Mouse (Mus musculus): ENCODE measurements around the gene Krt27.

Gene Krt27

GRCm38 (mm10) chr11:99351004-99351403 lies at the start of gene Krt27:
Gene Krt27, minus strand, starts transcription at chr11:99351104.
- in situ Hi-C loops (cut with MboI; ENCODE audit: low sequenced_read_pairs), result no loop called here

- in situ Hi-C loops (cut with MboI; ENCODE audit: low sequenced_read_pairs), result no loop called here
These were observed 49.1 kb upstream of the Krt27 start for GRCm38 (mm10) chr11:99399956-99400549.

- in situ Hi-C loops (cut with MboI; ENCODE audit: low sequenced_read_pairs), result no loop called here
These were observed 47.9 kb upstream of the Krt27 start for GRCm38 (mm10) chr11:99398832-99399231.

- in situ Hi-C loops (cut with MboI; ENCODE audit: low sequenced_read_pairs), result no loop called here
These were observed 47.2 kb upstream of the Krt27 start for GRCm38 (mm10) chr11:99398084-99398483.

GRCm38 (mm10) chr11:99396661-99397060 lies 45.8 kb upstream of the Krt27 start:
- in situ Hi-C loops (cut with MboI; ENCODE audit: low sequenced_read_pairs), result no loop called here

- in situ Hi-C loops (cut with MboI; ENCODE audit: low sequenced_read_pairs), result no loop called here
These were observed 45.1 kb upstream of the Krt27 start for GRCm38 (mm10) chr11:99396034-99396433.

- in situ Hi-C loops (cut with MboI; ENCODE audit: low sequenced_read_pairs), result no loop called here
These were observed 41.6 kb upstream of the Krt27 start for GRCm38 (mm10) chr11:99392492-99392891.

GRCm38 (mm10) chr11:99391375-99391774 lies 40.5 kb upstream of the Krt27 start:
- in situ Hi-C loops (cut with MboI; ENCODE audit: low sequenced_read_pairs), result no loop called here

GRCm38 (mm10) chr11:99390866-99391265 lies 40.0 kb upstream of the Krt27 start:
- in situ Hi-C loops (cut with MboI; ENCODE audit: low sequenced_read_pairs), result no loop called here

- in situ Hi-C loops (cut with MboI; ENCODE audit: low sequenced_read_pairs), result no loop called here
These were observed 38.4 kb upstream of the Krt27 start, which contains the start of gene Krt10 for GRCm38 (mm10) chr11:99389264-99389663. Gene Krt10, minus strand, starts transcription at chr11:99389364.

GRCm38 (mm10) chr11:99388661-99389060 lies 37.8 kb upstream of the Krt27 start:
- in situ Hi-C loops (cut with MboI; ENCODE audit: low sequenced_read_pairs), result no loop called here

- in situ Hi-C loops (cut with MboI; ENCODE audit: low sequenced_read_pairs), result no loop called here
These were observed 35.2 kb upstream of the Krt27 start for GRCm38 (mm10) chr11:99385813-99386721.

GRCm38 (mm10) chr11:99379568-99379967 lies 28.7 kb upstream of the Krt27 start:
- in situ Hi-C loops (cut with MboI; ENCODE audit: low sequenced_read_pairs), result no loop called here

GRCm38 (mm10) chr11:99374803-99375202 lies 23.9 kb upstream of the Krt27 start, which contains the start of gene Krt28:
Gene Krt28, minus strand, starts transcription at chr11:99374903.
- in situ Hi-C loops (cut with MboI; ENCODE audit: low sequenced_read_pairs), result no loop called here

- in situ Hi-C loops (cut with MboI; ENCODE audit: low sequenced_read_pairs), result no loop called here
These were observed 19.0 kb upstream of the Krt27 start for GRCm38 (mm10) chr11:99369853-99370451.

- in situ Hi-C loops (cut with MboI; ENCODE audit: low sequenced_read_pairs), result no loop called here
These were observed 18.3 kb upstream of the Krt27 start for GRCm38 (mm10) chr11:99369229-99369628.

GRCm38 (mm10) chr11:99366791-99367190 lies 15.9 kb upstream of the Krt27 start:
- in situ Hi-C loops (cut with MboI; ENCODE audit: low sequenced_read_pairs), result no loop called here

- in situ Hi-C loops (cut with MboI; ENCODE audit: low sequenced_read_pairs), result no loop called here
These were observed 13.5 kb upstream of the Krt27 start for GRCm38 (mm10) chr11:99364412-99364811.

GRCm38 (mm10) chr11:99361423-99361822 lies 10.5 kb upstream of the Krt27 start:
- in situ Hi-C loops (cut with MboI; ENCODE audit: low sequenced_read_pairs), result no loop called here

GRCm38 (mm10) chr11:99339299-99339847 lies 11.5 kb downstream of the Krt27 start:
- in situ Hi-C loops (cut with MboI; ENCODE audit: low sequenced_read_pairs), result no loop called here

GRCm38 (mm10) chr11:99337866-99338265 lies 13.0 kb downstream of the Krt27 start, which contains the start of gene Krt26:
Gene Krt26, minus strand, starts transcription at chr11:99337966.
- in situ Hi-C loops (cut with MboI; ENCODE audit: low sequenced_read_pairs), result no loop called here

Data from CH12F3 (cell line).